Mouse (Mus musculus): ENCODE results near the gene Vrk3.

GRCm38 (mm10) chr7:44707169-44707675 is 41.0 kb upstream of the Vrk3 start:
- TF ChIP-seq CTCF (IDR thresholded peaks at IDR 0.05; ENCODE audit: control insufficient read depth, insufficient read depth, low read length) = no peak
- no peak for TF ChIP-seq POLR2A (IDR thresholded peaks at IDR 0.05; ENCODE audit: borderline replicate concordance, control insufficient read depth, low read depth, low read length)
